Mouse (Mus musculus) CH12.LX (cell line): ENCODE measurements around the gene Bmf.

Experiments
- BHLHE40 ChIP-seq: IDR thresholded peaks from 2 replicates; pipeline ENCODE4 v1.6.1; 2011; ENCODE audit warnings: mild to moderate bottlenecking, low read depth, low read length, improper control_type of control experiment
- CTCF ChIP-seq, 2 experiments: IDR thresholded peaks in 1 of 2; conservative IDR thresholded peaks in 1 of 2; 2 replicates each; pipeline ENCODE4 v1.5.1; 2011 to 2012; ENCODE audit warnings: low read depth in 2 of 2, low read length in 2 of 2, improper control_type of control experiment in 1 of 2, inconsistent platforms in 1 of 2, mild to moderate bottlenecking in 1 of 2, moderate library complexity in 1 of 2
- EP300 ChIP-seq: IDR thresholded peaks from 2 replicates; pipeline ENCODE4 v1.6.1; 2011; ENCODE audit warnings: low read length, improper control_type of control experiment
- ETS1 ChIP-seq: conservative IDR thresholded peaks from 2 replicates; pipeline ENCODE4 v1.6.1; 2012; ENCODE audit warnings: low read depth, mild to moderate bottlenecking, inconsistent platforms, low read length, improper control_type of control experiment, moderate library complexity
- HCFC1 ChIP-seq: IDR thresholded peaks from 2 replicates; pipeline ENCODE4 v1.6.1; 2012; ENCODE audit warnings: low read depth, mild to moderate bottlenecking, inconsistent platforms, low read length, improper control_type of control experiment
- MAFK ChIP-seq: IDR thresholded peaks from 2 replicates; pipeline ENCODE4 v1.6.1; 2011; ENCODE audit warnings: low read length, improper control_type of control experiment; ENCODE audit not compliant: insufficient replicate concordance
- MEF2A ChIP-seq: IDR thresholded peaks from 2 replicates; pipeline ENCODE4 v1.6.1; 2014; ENCODE audit warnings: low read depth, mild to moderate bottlenecking, inconsistent platforms, low read length, improper control_type of control experiment, borderline replicate concordance
- POLR2A ChIP-seq: IDR thresholded peaks from 2 replicates; pipeline ENCODE4 v1.6.1; 2011; ENCODE audit warnings: low read depth, mild to moderate bottlenecking, improper control_type of control experiment, low read length
- POLR2AphosphoS2 ChIP-seq: IDR thresholded peaks from 2 replicates; pipeline ENCODE4 v1.6.1; 2011; ENCODE audit warnings: low read depth, low read length, improper control_type of control experiment
- SIN3A ChIP-seq: IDR thresholded peaks from 2 replicates; pipeline ENCODE4 v1.6.1; 2012; ENCODE audit warnings: low read length, improper control_type of control experiment, inconsistent platforms
- TCF12 ChIP-seq: IDR thresholded peaks from 2 replicates; pipeline ENCODE4 v1.6.1; 2014; ENCODE audit warnings: low read depth, mild to moderate bottlenecking, inconsistent platforms, low read length, improper control_type of control experiment

DNA sequence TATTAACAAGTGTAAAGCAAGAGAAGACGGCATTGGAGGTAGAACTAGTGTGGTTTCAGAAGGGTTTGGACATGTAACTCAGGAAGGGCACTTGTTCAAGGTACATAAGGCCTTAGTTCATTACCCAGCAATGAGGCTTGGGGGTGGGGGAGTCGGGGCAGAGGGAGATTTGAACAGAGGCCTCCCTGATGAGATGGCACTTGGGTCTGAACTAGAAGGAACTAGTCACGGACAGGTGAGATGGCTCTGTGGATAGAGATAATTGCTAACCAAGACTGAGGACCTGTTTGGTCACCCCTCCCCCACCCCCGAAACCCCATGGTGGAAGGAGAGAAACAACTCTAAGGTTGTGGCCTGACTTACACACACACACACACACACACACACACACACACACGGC, 49.6 kb upstream of the Bmf start:
- TF ChIP-seq HCFC1 (no peak), CTCF (conservative IDR thresholded peaks at IDR 0.05 in 1 of 2, IDR thresholded peaks at IDR 0.05 in 1 of 2; ENCODE audit: low read depth in 2 of 2, low read length in 2 of 2) (no peak), ETS1 (no peak), POLR2A (no peak), MAFK (no peak), SIN3A (no peak), POLR2AphosphoS2 (no peak), MEF2A (no peak), TCF12 (0 out of 2 replicates have a peak, but pooled peaks have one; percentile 38), EP300 (no peak), BHLHE40 (no peak)
